8 mouse cellular contexts compared by ENCODE assay signal in genomic region chr5:151142671-151143601, GRCm38 (mm10).
DNase-seq lines count a peak whose midpoint lies in the region; ATAC-seq lines count a peak whose summit lies in the region.

No protein-coding gene starts in this region.

- peak overlapping the region; percentile 86 for H3K27ac ChIP-seq in forebrain, embryonic 10.5 days
- peak overlapping the region; percentile 76 for H3K27ac ChIP-seq in limb, embryonic 11.5 days (replicated peaks; ENCODE audit: low read depth, low read length)
- H3K27ac ChIP-seq in midbrain, embryonic 16.5 days (ENCODE audit: low read length), result peak overlapping the region; percentile 25; the same call in 1 of the 2 replicates

- peaks cover 29% of the 10 kb centered on the region for H3K4me1 ChIP-seq in forebrain, embryonic 10.5 days
- H3K4me1 ChIP-seq in limb, embryonic 11.5 days (ENCODE audit: control insufficient read depth, insufficient read depth, low read length), result peaks cover 23% of the 10 kb centered on the region
- peaks cover 8% of the 10 kb centered on the region; the same call in 1 of the 2 replicates for H3K4me1 ChIP-seq in midbrain, embryonic 16.5 days (ENCODE audit: control insufficient read depth, insufficient read depth, low read length)

- peak; percentile 9 to 28 for DNase-seq in urinary bladder, postnatal 36 days (ENCODE audit: low spot score in 2 of 2)
- DNase-seq in urinary bladder, adult 2 months (ENCODE audit: low spot score), result no peak
- peak; percentile 48 for DNase-seq in forebrain, embryonic 10.5 days (ENCODE audit: extremely low spot score, low spot score)
- peak; percentile 40 to 41 for DNase-seq in heart, postnatal 14 days
- DNase-seq in limb, embryonic 11.5 days (ENCODE audit: low spot score), result peak; percentile 87
- DNase-seq in spleen, postnatal 36 days (ENCODE audit: low spot score in 2 of 2), result no peak
- DNase-seq in urinary bladder, postnatal 10 days (ENCODE audit: low spot score), result no peak

- no peaks in the 10 kb centered on the region for H3K27me3 ChIP-seq in forebrain, embryonic 10.5 days (ENCODE audit: poor library complexity, severe bottlenecking)
- no peaks in the 10 kb centered on the region for H3K27me3 ChIP-seq in limb, embryonic 11.5 days (ENCODE audit: control insufficient read depth, insufficient read depth, low read length)
- no peaks in the 10 kb centered on the region for H3K27me3 ChIP-seq in midbrain, embryonic 16.5 days (ENCODE audit: control insufficient read depth, insufficient read depth, low read depth, low read length)

- H3K9me3 ChIP-seq in forebrain, embryonic 10.5 days, result no peaks in the 10 kb centered on the region
- H3K9me3 ChIP-seq in limb, embryonic 11.5 days (ENCODE audit: control insufficient read depth, low read length), result no peaks in the 10 kb centered on the region
- no peaks in the 10 kb centered on the region for H3K9me3 ChIP-seq in midbrain, embryonic 16.5 days (replicated peaks; ENCODE audit: control insufficient read depth, low read length, poor library complexity, severe bottlenecking)

- intact Hi-C loops in heart, postnatal 14 days (cut with DNase I), result loop anchor here (2.0 to 5.0 kb wide), 3 partner anchors 46 to 226 kb away; no protein-coding TSS in a partner anchor

- WGBS in forebrain, embryonic 10.5 days, result 10% methylated on average over 11 of the region's 11 CpGs
- 9% methylated on average over 11 of the region's 11 CpGs for WGBS in limb, embryonic 11.5 days
- 20% methylated on average over 11 of the region's 11 CpGs for WGBS in midbrain, embryonic 16.5 days

- H3K4me2 ChIP-seq in limb, embryonic 11.5 days (ENCODE audit: low read depth, severe bottlenecking), result no peak overlapping the region; the same call in 1 of the 2 replicates
- H3K4me2 ChIP-seq in midbrain, embryonic 16.5 days (ENCODE audit: low read length), result no peak overlapping the region

- H3K9ac ChIP-seq in limb, embryonic 11.5 days (ENCODE audit: low read length), result no peak overlapping the region; the same call in 1 of the 2 replicates
- 0 out of 2 replicates have a peak overlapping the region, but pooled peaks have one; percentile 10 for H3K9ac ChIP-seq in midbrain, embryonic 16.5 days (ENCODE audit: low read depth, low read length)

- peak; percentile 86 for ATAC-seq in limb, embryonic 11.5 days (ENCODE audit: insufficient number of reproducible peaks, low FRiP score, low TSS enrichment, low read depth)
- ATAC-seq in midbrain, embryonic 16.5 days, result peak; percentile 73; the same call in 1 of the 2 replicates

- H3K36me3 ChIP-seq in forebrain, embryonic 10.5 days (replicated peaks), result no peaks in the 10 kb centered on the region
- H3K36me3 ChIP-seq in limb, embryonic 11.5 days (ENCODE audit: control insufficient read depth, insufficient read depth, low read length), result no peaks in the 10 kb centered on the region
- no peaks in the 10 kb centered on the region for H3K36me3 ChIP-seq in midbrain, embryonic 16.5 days (ENCODE audit: control insufficient read depth, insufficient read depth, low read length)

- H3K4me3 ChIP-seq in forebrain, embryonic 10.5 days, result no peak overlapping the region
- H3K4me3 ChIP-seq in limb, embryonic 11.5 days (ENCODE audit: low read depth, low read length), result no peak overlapping the region
- H3K4me3 ChIP-seq in midbrain, embryonic 16.5 days (ENCODE audit: low read depth, low read length), result no peak overlapping the region

Comparison
In these comparisons a context has a peak if more than half of its experiments do, and no peak if none do; other contexts are left out.
1. DNase-seq: peak in urinary bladder, postnatal 36 days (2 of 2), forebrain, embryonic 10.5 days (single experiment), heart, postnatal 14 days (2 of 2) and limb, embryonic 11.5 days (single experiment); none in urinary bladder, adult 2 months (single experiment), spleen, postnatal 36 days (0 of 2) and urinary bladder, postnatal 10 days (single experiment).
2. H3K27ac ChIP-seq: peak in every context shown above with its lines; median percentile 86 in forebrain, embryonic 10.5 days; 76 in limb, embryonic 11.5 days; 25 in midbrain, embryonic 16.5 days.